Mouse (Mus musculus): Measurements from ENCODE around the gene Zfp112.
"Not testable (repeated sequence)": the region's sequence is repeated elsewhere in the genome, so short reads cannot be mapped to it uniquely, and the experiment has no call there.

Zfp112 gene

GRCm38 (mm10) chr7:24112156-24112856 is at the start of gene Zfp112:
TSS of gene Zfp112 (plus strand) at chr7:24112314.
- peak; percentile 67 for DNase-seq (ENCODE audit: low spot score)

- DNase-seq (ENCODE audit: low spot score) = not testable (repeated sequence)
Observed at GRCm38 (mm10) chr7:24074424-24074823, 37.7 kb upstream of the Zfp112 start.

- DNase-seq (ENCODE audit: low spot score) = peak; percentile 92
Observed at GRCm38 (mm10) chr7:24081634-24082431, 30.3 kb upstream of the Zfp112 start, which contains the start of gene Zfp180. TSS of gene Zfp180 (plus strand) at chr7:24081924.

- no peak for DNase-seq (ENCODE audit: low spot score)
Observed at GRCm38 (mm10) chr7:24082457-24083235, 29.5 kb upstream of the Zfp112 start.

GRCm38 (mm10) chr7:24086871-24087270 is 25.2 kb upstream of the Zfp112 start:
- DNase-seq (ENCODE audit: low spot score) = no peak

GRCm38 (mm10) chr7:24087485-24088125 is 24.5 kb upstream of the Zfp112 start:
- DNase-seq (ENCODE audit: low spot score) = no peak

- DNase-seq (ENCODE audit: low spot score) = no peak
Observed at GRCm38 (mm10) chr7:24104403-24104802, 7.7 kb upstream of the Zfp112 start.

GRCm38 (mm10) chr7:24105144-24105703 is 6.9 kb upstream of the Zfp112 start:
- no peak for DNase-seq (ENCODE audit: low spot score)

GRCm38 (mm10) chr7:24110839-24111238 is 1.3 kb upstream of the Zfp112 start:
- no peak for DNase-seq (ENCODE audit: low spot score)

GRCm38 (mm10) chr7:24111772-24112155 is 350 bp upstream of the Zfp112 start:
- DNase-seq (ENCODE audit: low spot score) = no peak

- DNase-seq (ENCODE audit: low spot score) = peak; percentile 56
Observed at GRCm38 (mm10) chr7:24113001-24113400, 887 bp downstream of the Zfp112 start.

- no peak for DNase-seq (ENCODE audit: low spot score)
Observed at GRCm38 (mm10) chr7:24116655-24117054, 4.5 kb downstream of the Zfp112 start.

- DNase-seq (ENCODE audit: low spot score) = no peak
Observed at GRCm38 (mm10) chr7:24133425-24133995, 21.4 kb downstream of the Zfp112 start.

GRCm38 (mm10) chr7:24133996-24134828 is 22.1 kb downstream of the Zfp112 start, which contains the start of gene Zfp235:
TSS of gene Zfp235 (plus strand) at chr7:24134169.
- peak; percentile 81 for DNase-seq (ENCODE audit: low spot score)

GRCm38 (mm10) chr7:24142566-24142965 is 30.5 kb downstream of the Zfp112 start:
- DNase-seq (ENCODE audit: low spot score) = no peak

GRCm38 (mm10) chr7:24153272-24153671 is 41.2 kb downstream of the Zfp112 start:
- DNase-seq (ENCODE audit: low spot score) = no peak

GRCm38 (mm10) chr7:24172191-24172590 is 60.1 kb downstream of the Zfp112 start:
- DNase-seq (ENCODE audit: low spot score) = no peak

GRCm38 (mm10) chr7:24174618-24175336 is 62.7 kb downstream of the Zfp112 start, which contains the start of gene Zfp114:
TSS of gene Zfp114 (plus strand) at chr7:24175060.
- peak; percentile 60 for DNase-seq (ENCODE audit: low spot score)

- DNase-seq (ENCODE audit: low spot score) = no peak
Observed at GRCm38 (mm10) chr7:24175337-24175711, 63.2 kb downstream of the Zfp112 start.

All from ovary, postnatal 36 days (tissue).